Mouse (Mus musculus) regulatory T cell (primary cell): Measurements from ENCODE around the gene Epx.
"Not testable (repeated sequence)": the region's sequence is repeated elsewhere in the genome, so short reads cannot be mapped to it uniquely, and the experiment has no call there.

Source experiments
- in situ Hi-C: fragments of 300-600 bp; cut with MboI, MseI; formaldehyde crosslinking; loops from one replicate; pipeline ENCODE4 v1.15.1; 2025; ENCODE audit warnings: high pct_unique_total_duplicates

Gene Epx

DNA sequence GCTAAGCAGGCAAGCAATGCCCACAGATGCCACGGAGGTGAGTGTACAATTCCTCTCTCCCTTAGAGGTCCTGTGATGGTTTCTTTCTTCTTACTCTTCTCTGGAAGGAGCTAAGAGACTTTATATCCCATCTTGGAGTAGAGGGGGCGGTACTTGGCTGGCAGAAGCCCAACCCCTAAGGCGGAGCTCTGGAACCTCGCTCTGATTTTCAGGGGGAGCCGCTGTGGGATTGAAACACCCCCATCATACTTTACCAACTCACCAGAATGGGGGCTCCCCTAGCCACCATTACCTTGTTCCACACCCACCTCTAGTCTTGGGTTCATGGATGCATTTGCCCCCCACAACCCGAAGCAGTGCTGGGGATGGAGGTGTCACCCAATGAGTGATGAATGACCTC lies at the start of gene Epx:
Gene Epx (minus strand): TSS at position 101 of the 400 bp plus-strand sequence.
- in situ Hi-C loops, result no loop called here

DNA sequence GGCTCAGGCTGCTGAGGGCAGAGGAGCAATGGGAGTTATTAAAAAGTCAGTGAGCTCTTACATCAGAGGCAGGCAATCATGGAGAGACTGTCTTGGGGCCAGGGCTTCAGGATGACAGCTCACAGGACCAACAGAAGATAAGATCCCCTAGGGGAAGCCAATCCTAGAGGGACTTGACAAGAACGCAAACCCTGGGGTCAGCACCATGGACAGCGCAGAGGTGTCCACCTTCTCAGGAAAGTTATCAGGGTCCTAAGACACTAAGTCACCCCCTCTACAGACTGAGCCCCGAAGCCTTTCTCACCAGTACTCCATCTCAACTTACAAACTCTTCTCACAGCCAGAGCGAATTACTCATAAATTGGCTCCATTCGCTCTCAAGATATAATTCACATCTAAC lies 45.6 kb upstream of the Epx start, which contains the start of gene Olfr464:
Gene Olfr464 (minus strand): TSS at position 2 of the 400 bp plus-strand sequence.
- in situ Hi-C loops, result loop anchor here (25.0 kb wide), 1 partner anchor 866 kb away; no protein-coding TSS in a partner anchor

DNA sequence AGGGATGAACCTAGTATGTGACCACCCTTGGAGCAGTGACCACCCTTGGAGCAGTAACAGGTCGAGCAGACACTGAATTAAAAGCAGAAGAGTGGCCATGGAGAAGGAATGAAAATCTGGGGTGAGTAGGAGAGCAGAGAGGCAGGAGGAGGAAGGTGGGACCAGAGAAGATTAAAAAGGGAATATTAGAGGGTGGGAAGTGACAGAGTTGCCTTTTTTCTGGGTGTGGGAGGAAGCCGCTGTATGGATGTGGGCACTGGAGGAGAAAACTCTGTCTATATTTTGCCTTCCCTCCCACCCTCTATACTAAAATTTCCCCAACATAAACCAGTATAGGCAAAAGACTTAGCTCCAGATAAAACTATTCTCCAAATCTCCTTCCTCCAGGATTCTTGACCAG lies 45.0 kb upstream of the Epx start:
- in situ Hi-C loops, result loop anchor here (25.0 kb wide), 1 partner anchor 867 kb away; no protein-coding TSS in a partner anchor

DNA sequence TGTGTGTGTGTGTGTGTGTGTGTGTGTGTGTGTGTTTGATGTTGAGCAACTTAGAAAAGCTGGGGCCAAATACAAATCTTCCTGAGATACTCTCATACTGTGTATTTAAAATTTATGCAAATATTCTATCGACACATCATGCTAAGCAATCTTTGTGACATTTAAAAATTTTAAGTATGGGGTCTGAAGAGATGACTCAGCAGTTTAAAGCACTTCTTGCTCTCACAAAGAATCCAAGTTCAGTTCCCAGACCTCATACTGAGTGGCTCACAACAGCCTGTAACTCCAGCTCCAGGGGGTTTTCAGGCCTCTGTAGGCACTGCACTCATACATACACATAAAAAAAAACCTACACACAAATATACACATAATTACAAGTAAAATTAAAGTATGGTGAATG lies 40.7 kb upstream of the Epx start:
- in situ Hi-C loops, result loop anchor here (25.0 kb wide), 1 partner anchor 871 kb away; no protein-coding TSS in a partner anchor

DNA sequence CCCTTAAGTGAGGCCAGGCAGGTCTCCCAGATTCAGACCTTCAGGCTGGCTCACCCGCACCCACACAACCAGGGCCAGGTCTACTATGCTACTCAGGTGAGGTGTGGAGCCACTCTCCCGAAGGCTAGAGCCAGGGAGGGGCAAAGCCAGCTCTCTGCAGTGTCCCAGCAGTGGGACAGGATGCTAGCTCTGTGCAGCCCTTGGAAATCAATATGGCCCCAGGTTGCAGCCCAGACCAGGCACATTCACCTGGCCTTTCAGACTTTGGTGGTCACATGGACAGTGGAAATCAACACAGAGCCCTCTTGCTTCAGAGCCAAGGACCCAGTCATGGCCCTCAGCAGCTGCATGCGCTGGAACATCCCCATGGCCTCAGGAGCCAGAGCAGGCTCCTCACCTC lies 29.0 kb upstream of the Epx start:
- in situ Hi-C loops, result loop anchor here (25.0 kb wide), 1 partner anchor 883 kb away; no protein-coding TSS in a partner anchor

DNA sequence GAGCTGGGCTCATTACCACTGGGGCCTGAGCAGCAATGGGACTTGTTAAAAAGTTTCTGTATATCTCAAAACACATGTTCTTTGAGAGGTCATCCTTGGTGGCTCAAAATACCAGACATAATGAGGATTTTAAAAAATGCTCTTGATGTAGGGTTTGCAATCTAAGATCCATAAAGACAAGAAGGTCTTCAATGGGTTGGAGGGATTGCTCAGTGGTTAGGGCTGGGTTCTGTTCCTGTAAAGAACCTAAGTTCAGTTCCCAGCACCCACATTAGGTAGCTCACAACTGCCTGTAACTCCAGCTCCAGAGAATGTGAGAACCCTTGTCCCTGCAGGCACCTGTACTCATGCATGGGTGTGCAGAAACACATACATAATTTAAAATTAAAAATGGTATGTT lies 22.0 kb upstream of the Epx start, which contains the start of gene Olfr463:
Gene Olfr463 (minus strand): TSS at position 101 of the 400 bp plus-strand sequence.
- in situ Hi-C loops, result no loop called here

DNA sequence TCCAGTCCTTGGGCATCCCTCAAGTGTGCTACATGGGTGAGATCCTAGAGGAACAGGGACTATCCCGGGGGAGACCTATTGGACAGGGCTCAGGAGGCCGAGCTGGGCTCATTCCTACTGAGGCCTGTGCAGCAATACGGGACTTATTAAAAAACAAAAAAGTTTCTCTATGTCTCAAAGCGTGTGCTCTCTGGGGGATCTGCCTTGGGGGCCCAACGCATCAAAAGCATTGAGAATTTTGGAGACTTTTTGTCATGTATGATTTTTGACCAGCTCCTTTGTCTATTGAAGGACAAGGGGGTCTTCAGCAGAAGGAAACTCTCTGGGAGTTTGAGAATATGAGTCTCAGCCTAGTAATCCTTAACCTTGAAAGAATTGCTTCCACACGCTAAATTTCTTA lies 16.8 kb upstream of the Epx start, which contains the start of gene Olfr462:
Gene Olfr462 (minus strand): TSS at position 101 of the 400 bp plus-strand sequence.
- in situ Hi-C loops, result no loop called here

DNA sequence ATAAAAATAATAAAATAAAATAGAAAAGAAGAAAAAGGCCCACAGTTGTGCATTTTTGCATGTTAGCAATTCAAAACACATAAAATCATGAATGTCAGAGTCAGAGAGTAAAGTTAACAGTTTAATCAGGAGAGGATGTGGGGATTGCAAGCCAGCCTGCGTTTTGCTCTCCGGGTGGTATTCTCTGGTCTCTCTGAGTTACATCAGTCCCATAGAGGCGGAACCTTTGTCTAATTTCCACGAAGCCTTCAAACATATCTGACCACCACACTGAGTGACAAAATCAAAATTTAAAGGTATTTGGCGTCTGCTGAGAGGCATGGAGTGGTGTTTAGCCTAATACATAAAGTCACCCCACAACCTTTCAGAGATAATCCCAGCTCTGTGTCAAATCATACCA lies 9.5 kb upstream of the Epx start:
- in situ Hi-C loops, result no loop called here

DNA sequence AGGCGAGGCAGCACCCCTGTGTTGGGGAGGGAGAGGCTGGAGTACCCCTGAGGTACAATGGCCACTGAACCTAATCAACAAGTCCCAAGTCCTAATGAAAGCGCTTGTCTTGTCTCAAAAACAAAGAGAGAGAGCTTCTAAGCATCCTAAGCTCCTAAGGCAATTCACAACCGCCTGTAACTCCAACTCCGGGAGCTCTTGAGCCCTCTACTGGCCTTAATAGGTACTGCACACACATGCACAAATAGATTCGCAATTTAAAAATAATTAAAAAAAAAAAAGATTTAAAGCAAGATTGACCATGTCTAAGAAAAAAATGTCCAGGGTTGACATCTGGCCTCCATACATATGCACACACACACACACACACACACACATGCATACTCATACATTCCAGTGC lies 8.2 kb upstream of the Epx start:
- in situ Hi-C loops, result no loop called here

DNA sequence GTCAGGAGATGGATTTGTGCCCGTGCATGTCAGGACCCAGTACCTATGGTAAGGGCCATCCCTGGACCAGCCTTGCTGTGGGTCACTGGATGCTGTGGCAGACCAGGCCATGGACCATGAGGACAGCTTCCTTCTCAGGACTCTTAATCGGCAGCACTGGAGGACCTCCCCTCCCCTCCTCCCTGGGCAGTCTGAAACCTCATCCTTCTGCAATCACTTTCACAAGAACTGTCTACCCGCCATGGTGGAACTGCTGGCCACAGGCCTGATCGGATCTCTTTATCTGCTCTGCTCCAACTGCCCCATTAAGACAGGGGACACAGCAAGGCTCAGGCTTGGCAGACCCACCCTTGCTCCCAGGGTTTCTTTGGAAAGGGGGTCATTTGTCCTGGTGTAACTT lies 6.4 kb upstream of the Epx start:
- in situ Hi-C loops, result no loop called here

DNA sequence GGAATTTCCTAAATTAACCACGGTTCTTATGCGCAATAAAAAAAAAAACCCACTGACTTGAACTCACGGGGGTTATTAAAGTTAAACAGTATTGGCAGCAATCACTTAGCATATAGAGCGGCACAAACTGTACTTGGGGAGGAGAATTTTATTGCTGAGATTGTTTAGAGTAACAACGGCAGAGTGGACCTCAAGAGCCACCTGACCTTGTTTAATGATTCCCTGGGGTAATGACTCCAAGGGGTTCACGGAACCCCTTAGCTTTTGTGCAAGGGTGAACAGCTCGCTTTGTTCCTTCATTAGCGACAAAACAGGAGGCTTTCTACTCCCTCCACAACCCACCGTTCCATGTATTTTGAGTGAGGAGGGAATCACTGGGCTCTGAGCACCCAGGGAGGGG lies 4.5 kb upstream of the Epx start:
- in situ Hi-C loops, result no loop called here

DNA sequence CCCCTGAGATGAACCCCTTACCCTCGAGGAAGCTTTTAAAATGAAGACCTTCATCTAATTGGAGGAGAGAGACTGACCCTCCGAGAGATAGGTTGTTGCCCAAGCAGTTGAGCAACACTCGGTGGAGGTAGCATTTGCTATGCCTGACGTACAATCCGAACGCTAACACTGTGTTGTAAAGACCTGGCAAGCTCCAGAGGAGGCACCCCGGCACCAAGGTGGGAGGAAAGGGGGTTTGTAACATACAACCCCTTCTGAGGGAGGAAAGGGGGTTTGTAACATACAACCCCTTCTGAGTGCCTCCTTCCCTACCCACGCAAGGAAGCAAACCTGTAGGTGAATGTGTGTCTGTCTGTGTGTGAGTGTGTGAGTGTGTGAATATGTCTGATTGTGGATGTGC lies 3.6 kb downstream of the Epx start:
- in situ Hi-C loops, result no loop called here

DNA sequence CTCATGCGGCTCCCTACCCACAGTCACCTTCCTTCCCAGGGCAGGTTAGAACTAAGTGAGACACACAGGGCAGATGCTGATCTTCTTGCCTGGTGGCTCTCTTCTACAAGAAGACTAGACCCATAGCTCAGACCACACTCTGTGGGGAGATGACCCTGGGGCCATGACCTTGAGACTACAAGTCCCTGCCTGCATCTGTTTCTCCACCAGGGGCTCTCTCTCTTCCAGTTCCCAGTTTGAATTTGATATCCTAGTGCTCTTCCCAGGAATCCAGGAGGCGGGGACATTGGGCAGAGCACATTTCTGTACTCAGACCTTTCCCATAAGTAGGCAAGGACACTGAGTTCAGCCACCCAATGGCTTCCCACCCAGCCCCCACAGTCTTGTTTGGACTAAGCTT lies 5.2 kb downstream of the Epx start:
- in situ Hi-C loops, result no loop called here

DNA sequence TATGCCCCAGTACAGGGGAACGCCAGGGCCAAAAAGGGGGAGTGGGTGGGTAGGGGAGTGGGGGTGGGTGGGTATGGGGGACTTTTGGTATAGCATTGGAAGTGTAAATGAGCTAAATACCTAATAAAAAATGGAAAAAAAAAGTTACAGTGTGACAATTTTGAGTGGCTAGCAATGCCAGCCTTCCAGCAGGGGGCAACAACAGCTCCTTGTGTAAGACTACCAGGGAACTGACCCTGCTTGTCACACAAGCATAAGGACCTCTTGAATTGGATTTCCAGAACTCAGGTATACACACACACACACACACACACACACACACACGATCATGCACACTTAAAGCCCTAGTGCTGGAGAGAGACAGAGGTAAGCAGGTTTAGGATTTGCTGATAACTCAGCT lies 8.4 kb downstream of the Epx start:
- in situ Hi-C loops, result not testable (repeated sequence)

DNA sequence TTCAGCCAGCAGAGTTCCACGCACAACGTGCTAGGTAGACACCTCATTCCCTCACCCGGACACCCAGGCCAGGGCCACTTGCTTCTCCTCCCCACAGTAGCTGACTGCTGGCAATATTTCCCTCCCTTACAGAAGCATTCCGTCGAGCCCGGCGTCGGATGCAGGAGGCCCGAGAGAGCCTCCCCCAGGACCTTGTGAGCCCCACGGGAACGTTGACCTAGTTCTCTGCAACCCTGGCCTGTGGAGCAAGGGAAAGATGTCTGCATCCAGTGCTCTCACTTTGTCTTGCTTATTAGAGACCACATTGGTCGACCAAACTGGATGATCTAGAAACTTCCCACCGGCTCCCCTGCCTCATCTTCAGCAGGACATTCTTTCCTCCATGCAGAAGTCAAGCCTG lies 12.5 kb downstream of the Epx start:
- in situ Hi-C loops, result no loop called here

DNA sequence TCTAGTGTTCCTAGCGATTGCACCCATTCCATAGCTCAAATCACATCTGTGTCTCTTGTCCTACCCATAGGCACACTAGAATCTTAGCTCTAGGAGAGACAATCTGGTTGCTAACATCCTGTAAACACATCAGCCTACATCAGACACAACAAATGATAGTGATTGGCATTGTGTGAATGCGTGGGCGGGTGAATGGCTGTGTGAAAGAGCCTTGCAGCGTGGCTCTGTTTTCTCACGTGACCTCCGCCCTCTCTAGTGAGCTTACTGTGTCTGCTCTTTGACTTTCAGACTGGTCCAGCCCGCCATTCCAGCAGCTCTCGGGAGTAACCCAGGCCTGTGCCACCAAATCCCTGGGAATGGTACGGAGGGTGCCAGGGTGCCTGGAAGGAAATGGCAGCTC lies 14.9 kb downstream of the Epx start:
- in situ Hi-C loops, result no loop called here

DNA sequence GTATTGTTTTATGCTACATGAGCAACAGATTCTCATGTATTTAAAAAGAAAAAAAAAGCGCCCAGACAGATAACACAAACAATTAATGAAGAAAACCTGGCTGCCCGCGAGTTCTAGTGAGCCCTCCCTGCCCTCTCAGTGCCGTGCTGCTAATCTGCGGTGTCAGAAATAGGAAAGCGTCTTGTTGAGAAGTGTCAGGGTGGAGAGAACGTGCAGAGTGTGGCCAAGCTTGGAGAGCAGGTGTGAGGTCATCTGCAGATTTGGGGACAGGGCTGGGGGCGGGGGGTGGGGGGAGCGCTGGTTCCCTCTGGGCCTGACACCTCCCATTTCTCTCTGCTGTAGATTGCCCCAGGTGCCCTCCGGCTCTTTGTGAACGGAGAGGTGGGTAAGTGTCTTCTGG lies 16.1 kb downstream of the Epx start:
- in situ Hi-C loops, result no loop called here

DNA sequence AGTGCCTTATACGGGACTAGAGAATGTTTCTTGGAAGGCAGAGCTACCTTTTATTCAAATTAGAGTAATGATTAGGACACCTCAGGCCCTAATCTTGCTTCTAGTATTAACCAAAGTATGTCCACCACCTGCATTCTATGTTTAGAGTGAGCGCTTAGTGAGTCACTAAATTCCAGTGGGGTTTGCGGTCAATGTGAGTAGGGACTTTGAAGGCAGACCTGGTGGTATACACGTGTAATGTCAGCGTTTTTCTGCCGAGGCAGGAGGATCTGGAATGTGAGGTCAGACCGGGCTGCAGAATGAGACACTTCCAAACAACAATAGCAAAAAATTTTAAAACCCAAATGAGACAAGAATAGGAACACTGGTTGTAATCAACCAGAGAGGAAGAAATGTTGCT lies 20.8 kb downstream of the Epx start:
- in situ Hi-C loops, result no loop called here

DNA sequence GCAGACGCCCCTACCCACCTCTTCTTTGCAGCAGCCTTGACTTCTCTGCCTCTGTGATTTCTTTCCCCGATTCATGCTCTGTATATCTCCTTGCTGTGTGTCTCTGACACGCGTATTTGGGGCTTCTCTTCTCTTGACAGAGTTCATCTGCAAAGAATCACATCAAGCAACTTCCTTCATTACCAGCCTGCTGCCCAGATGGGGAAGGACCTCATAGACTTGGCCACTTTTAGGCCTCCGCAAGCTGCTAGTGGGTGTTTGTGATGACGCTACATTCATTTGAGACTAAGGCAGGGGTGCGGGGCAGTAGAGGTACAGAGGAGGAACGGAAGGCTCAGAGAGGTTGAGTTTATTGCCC lies 21.8 kb downstream of the Epx start:
- in situ Hi-C loops, result no loop called here

DNA sequence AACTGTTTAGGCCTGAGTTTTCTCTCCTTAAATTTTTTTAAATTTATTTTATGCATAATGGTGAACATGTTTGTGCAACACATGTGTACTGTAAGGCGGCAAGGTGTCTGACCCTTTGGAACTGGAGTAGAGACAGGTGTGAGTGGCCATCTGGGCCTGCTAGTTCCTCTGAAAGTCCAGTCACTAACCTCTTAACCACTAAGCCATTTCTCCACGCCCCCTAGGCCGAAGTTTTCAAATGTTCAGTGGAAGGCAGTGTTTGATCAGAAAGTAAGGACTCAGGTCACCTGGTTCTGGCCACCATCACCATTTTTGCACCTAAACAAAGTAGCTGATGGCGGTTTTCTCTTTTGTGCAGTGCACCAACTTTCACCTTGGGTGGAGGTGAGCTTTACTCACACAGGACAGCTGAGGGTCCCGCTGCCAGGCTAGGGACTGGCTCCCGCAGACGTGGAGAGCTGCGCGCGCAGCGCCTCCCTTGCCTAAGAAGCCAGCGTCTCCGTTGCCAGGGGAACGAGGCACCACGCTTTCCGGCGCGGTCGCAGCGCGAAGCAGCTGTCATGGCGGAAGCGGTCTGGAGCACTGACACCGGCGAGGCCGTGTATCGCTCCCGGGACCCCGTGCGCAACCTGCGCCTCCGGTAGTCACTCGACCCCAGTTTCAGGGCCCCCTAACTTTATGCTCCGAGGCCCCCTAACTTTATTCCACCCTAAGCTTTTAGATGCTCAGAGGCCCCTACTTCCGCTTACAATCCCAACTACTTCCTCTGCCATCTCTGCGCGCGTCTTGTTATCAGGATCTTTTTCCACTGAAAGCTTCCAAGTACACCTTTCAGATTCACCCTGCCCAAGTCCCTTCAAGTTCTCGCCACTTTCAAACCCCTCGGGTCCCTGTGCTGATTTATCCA lies 22.4 kb downstream of the Epx start, which contains the start of gene Mks1:
Gene Mks1 (plus strand): TSS at position 526 of the 907 bp plus-strand sequence.
- in situ Hi-C loops, result no loop called here

DNA sequence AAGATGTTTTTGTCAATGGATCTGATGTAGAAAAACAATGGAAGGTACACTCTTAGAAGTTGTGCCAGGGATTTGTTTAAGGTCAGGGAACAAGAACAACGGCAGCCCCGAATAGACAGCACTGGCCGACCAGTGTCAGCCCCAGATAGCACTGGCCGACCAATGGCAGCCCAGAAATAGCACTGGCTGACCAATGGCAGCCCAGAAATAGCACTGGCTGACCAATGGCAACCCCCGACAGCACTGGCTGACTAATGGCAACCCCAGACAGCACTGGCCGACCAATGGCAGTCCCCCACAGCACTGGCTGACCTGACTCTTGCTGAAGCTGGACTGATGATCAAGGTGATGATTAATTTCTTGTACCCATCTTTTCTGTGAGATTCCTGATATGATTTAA lies 27.5 kb downstream of the Epx start:
- in situ Hi-C loops, result no loop called here

DNA sequence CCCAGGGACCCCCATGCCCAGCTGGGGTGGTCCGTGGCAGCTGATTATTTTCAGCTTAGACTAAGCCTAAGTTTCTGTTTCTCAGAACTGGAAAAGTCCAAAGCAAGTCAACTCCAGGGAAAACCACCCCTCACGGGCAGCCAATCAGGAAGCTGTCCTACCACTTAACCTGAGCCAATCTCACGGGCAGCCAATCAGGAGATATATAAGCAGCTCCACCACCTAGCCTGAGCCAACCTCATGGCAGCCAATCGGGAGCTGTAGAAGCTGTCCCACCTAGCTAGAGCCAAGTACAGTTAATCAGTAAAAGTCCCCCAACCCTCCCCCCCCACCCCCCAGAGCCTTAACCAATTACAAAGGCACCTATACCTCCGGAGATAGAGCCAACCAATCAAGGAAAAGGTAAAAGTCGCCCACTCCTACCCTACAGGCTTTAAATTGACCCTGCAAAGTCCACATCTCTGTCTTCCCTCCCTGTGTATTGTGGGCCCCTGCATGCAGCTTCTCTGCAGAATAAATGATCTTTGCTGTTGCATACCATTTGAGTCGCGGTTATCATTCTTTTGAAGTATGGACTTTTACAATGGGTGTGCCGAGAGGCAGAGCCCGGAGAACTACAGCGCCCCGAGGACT lies 28.3 kb downstream of the Epx start:
- in situ Hi-C loops, result no loop called here

DNA sequence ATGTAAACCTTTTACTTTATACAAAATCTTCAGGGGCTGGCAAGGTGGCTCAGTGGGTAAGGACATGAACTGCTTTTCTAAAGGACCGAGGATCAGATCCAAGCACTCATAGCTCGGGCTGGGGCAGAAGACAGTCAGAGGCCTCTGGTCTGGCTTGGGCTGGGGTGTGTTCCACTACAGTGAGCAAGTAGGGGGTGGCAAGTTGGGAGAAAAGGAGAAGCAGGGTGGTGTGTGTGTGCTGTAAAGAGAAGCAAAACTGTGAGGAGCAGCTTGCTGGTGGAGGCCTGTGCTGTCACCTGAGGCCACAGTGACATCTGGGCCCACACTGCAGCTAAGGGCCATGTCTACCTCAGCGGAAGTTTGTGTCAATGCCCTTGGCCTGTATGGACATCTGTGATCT lies 33.9 kb downstream of the Epx start:
- in situ Hi-C loops, result no loop called here
